Mouse (Mus musculus) mesoderm, embryonic 11.5 days (tissue): ENCODE results near the gene Cntnap2.

Experiments used
- DNase-seq: peaks from one replicate; pipeline ENCODE4 v3.0.0-alpha.2; 2012; ENCODE audit warnings: low read depth, low spot score

Cntnap2 gene

DNA sequence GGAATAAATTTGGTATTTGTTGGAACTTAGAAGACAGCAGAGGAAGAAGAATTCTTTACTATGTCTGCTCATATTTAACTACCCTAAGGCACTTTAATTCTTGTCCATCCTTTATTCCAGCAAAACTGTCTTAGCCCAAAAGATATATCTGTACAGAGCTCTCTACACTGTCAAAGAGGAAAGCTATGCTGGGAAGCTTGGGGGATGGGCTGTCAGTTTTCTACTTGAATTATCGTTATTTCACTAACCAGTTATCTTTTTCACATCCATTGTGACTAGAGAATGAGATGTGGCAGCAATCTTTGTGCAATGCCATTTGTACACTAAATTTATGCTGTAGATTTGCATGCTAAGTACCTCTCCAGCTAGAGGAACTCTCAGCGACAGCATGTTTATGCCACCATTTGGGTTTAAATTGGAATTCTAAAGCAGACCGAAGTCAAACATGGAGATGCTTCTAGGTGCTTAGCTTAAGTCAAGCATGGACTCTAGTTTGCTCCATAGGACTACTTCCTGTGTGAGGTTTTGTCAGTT lies 268.9 kb downstream of the Cntnap2 start:
- DNase-seq: peak; percentile 4

DNA sequence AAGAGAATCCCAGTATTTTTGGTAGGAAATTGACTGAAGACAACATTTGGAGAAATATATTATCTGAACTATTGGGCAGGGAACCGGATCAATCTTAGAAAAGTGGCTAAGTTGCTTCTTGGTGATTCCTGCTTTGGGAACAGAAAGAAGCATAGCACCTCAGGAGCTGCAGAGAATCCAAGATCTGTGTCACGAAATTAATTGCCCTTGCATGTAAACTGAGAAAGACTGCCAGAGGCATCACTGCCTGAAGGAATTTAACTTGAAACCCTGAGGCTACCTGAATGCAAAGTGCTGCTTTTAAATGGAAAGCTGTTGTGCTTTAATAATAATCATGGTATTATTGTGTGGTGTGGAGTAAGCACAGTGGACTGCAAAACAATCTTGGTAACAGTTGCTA lies 286.2 kb downstream of the Cntnap2 start:
- DNase-seq: no peak

DNA sequence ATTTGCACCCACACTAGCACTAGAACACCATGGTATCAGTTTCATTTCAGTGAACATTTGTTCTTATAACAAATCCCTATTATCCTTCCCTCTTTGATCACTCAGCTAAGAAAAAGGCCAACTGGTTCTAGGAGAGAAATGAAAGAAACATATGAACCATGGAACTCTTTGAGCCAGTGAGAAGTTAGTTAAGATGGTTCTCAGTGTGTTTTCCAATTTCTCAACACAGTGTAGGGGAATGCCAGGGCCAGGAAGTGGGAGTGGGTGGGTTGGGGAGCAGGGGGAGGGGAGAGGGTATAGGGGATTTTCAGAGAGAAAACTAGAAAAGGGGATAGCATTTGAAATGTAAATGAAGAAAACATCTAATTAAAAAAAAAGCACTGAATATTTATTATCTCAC lies 286.8 kb downstream of the Cntnap2 start:
- no peak for DNase-seq

DNA sequence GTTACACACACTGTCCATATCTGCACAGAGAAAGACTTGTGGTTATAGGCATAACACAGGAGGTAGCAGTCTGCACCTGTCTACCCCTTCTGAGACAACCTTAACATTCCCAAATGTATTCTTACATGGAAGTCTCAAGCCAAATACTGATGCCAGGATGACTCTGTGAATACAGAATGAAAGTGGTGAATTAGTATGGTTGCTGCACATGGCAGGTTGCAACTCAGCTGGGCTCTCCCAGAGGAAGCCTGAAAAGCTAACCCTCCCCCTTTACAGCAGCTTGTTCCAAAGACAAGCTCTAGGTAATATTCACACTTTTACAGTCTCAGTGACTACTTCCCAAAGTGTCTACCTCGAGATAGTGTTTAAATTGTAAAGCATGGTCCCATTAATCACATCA lies 307.3 kb downstream of the Cntnap2 start:
- DNase-seq: no peak

DNA sequence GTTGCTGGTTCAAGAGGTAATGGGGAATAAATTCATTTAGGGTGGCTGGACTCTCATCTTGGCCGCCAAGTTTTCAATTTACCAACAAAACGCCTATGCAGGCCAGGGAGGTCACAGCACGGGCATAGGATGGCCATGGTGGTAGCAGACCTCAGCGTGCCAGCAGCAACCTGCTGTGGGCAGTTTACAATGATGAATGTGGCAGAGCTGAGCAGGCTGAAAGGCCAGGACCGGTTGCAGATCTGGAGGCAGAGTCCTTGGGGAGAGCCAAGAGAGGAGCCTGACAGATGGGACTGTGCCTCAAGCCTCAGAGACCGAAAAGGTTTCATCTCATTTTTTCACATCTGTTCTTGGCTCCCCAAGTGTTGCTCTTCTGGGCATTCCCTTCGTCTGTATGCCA lies 322.0 kb downstream of the Cntnap2 start:
- peak; percentile 17 for DNase-seq

DNA sequence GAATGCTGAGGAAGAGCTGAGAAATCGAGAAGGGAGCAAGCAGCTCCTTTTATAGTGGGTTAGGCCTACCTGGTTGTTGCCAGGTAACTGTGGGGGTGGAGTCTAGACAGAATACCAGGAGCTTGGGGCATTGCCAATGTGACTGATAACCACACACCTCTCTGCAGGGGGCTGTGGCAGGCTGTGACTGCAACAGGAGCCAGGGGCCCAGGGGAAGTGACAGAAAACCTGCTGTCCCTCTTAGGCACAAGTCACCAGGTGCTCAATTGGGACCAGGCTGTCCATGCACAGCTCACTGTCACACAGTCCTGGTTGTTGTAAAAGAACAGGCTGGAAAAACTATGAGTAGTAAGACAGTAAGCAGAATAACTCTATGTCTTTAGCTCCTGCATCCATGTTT lies 329.9 kb downstream of the Cntnap2 start:
- DNase-seq: no peak

DNA sequence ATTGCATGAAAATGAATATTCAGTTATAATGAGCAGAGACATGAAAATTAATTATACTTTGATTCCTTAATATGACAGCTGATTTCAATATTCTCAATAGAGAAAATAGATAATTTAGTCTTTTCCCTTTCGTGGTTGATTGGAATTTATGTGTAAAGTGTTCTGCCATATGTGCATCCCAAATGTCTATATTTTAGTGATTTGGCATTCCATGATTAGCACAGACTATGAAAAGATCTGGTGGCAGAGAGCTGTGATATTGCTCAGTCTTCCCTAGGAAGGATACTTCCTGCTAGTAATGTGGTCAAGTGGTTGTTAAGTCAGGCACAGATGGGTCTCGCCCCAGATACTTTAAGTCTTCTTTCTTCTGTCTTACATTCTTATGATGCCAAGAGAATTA lies 354.5 kb downstream of the Cntnap2 start:
- DNase-seq: no peak

DNA sequence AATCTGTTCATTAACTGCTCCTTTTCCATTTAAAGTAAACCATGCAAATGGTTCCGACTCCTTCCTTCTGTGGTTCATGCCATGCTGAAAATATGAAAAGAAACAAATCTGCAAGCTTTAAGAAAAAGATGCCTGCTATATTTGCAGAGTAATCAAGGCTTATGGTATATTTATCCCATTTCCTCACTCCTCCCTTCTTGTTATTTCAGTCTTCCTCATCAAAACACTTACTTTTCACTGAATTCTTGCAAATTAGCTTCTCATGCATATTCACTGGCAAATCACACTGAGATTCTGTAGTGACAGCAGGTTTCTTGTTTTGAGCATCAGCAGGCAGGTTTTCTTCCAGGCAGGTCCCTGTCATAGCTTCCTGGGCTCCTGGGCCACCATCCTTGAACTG lies 396.3 kb downstream of the Cntnap2 start:
- no peak for DNase-seq

DNA sequence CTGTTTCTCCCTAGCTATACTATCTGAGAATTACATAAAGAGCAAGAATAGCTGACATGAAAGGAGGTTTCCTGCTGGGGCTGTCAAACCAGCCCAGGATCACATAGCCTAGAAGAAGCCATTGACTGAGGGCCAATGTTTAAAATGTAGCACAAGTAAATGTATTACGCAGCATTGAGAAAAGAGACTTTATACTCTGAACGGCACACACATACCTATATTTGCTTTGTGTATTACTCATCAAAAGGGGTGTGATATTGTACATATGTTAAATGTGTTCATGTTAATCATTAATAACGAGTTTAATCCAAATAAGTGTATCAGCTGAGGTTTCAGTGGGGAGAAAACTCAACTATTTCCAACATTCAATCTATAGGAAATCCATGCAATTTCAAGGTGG lies 459.1 kb downstream of the Cntnap2 start:
- no peak for DNase-seq

DNA sequence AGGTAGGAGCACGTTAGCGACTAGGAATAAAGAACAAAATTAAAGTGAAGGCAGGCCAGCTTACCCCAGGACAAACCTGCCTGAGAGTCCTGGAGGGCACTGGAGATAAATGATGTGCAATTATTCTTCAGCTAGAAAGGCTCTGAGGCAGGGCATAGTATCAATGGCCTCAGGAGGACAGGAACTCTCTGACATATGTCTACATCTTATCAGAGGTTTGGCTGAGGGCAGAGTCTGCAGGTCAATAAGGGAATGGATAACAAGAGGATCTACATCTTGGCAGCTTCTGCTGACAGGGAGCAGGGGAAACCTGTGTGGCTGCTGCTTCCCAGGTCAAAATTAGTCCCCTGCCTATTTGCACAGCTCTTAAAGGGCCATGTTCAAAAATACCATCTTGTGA lies 477.8 kb downstream of the Cntnap2 start:
- no peak for DNase-seq

DNA sequence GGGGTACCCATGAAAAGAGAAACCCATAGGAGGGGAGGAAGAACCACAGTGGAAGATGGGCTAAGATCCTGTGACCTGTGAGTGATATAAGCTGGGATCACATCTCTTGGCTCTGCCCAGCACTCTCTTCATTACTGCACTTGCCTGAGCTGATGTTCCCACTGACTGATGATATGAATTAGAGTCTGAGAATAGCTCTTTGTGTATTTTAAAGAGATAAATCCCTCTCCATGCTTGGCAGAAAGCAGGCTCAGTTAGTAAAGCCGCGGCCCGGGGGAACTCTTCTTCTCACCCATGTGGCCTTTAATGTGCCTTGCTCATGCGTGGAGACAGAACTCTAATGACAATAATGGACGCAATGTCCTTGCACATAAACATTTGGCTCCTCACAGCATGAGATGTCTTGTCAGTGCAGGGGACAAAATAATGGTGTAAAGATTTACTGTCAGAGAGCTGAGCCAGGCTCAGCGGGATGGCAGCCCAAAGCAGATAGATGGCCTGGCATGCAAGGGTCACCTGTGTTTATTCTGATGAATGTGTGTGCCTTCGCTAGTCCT lies 485.2 kb downstream of the Cntnap2 start:
- DNase-seq: peak; percentile 70

DNA sequence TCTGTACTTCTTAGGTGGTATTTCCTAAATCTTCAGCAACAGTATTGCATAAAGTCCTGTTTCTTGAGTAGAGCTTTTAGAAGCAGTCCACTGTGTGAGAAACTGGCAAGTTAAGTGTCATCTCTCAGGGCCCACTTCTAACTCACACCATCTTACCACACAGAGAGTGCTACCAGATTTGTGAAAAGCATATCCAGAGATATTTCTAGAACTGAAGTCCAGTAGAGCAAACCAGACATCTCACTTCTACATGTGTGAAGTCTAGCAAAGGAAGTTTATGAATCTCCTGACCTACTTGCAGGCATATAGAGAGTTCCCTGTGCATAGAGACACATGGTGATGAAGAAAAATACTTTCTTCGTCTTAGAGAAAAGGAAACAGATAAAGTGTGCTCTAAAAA lies 500.6 kb downstream of the Cntnap2 start:
- no peak for DNase-seq

DNA sequence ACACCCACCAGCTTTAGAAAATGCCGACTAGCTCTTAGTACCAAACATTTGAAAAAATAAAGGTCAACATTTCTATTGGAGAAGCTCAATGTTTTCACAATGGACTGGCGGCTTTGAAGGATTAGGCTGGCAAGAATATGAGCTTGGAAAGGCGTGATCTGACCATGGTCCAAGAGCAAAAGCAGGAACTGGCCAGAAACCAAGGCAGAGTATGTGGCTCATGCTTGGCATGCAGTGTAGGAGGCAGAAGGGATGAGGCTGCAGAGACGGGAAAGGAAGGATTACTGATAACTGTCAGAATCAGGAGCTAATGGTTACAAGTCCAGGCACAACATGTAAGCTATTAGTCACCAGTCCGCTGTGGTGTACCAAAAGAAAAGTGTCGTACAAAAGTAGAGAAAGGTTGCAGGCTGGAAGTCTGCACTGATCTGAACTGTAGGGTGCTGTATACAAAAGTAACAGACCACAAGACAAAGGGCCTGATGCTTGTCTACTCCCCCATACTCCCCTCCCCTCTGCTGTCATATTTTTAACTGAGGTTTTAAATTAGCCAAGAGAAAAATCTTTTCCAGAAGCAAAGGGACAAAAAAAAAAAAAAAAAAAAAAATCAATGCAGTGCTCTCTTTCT lies 525.4 kb downstream of the Cntnap2 start:
- no peak for DNase-seq

DNA sequence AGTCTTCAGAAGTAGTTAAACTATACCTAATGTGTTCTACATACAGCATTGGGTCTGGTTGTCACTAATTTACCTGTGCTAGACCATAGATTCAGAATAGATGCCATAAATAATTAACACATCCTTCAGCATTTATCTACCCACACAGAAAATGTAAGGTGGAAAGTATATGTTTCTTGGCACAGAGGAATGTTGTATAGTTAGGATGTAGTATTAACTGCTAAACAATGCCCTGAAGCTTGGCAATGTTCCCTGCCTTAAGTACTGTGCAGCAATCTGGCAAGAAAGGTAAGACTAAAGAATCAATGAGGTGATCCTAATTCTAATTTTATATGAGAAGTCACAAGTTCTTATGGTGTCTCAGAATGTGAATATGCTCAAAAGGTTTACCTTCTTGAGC lies 529.9 kb downstream of the Cntnap2 start:
- no peak for DNase-seq

DNA sequence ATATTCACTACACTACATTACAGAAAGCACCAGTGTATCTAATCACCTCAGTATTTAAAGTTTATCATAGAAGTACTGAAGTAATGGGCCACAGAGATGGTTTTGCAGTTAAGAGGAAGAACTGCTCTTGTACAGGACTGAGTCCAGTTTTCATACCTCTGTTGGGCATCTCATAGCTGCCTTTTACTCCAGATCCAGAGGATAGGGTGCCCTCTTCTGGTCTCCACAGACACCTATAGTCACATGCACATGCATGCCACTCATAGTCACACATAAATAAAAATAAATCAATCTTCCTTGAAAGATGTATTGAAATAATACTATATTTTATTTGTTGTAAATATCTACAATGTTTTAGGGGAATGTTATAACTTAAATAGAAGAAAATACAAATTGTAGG lies 587.9 kb downstream of the Cntnap2 start:
- DNase-seq: no peak

DNA sequence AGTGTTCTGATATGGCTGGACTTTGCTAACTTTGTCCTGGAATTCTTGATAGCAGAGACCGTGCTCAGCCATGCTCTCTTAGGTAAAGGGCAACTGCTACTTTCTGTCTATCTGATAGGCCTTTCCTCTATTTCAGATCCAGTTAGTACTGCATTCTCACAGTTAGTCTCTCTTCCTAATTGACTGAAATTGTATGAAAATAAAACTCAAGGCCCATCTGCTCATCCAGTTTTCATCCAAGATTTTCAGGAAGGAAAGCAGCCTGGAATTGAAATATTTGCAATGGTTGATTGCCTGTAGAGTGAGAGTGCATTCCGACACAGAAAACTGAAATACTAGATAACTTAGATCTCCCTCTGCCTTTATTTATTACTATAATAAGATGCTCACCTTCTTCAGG lies 589.3 kb downstream of the Cntnap2 start:
- no peak for DNase-seq

DNA sequence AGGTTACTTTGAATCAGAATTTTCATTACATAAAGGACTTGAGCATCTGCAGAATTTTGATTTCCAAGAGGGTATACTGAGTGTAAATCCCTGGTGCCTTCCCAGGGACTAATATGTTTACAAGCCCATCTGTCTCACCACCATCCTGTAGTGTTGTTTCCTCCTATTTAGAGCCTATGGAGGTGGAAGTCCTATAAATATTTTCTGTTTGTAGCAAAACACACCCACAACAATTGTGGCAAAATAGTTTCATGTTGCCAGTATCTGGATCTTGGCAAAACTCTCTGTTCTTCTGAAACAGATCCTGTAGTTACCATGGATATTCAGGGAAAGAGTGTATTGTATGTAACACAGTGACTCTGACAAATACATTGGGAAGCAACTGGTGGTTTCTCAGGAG lies 641.1 kb downstream of the Cntnap2 start:
- DNase-seq: no peak

DNA sequence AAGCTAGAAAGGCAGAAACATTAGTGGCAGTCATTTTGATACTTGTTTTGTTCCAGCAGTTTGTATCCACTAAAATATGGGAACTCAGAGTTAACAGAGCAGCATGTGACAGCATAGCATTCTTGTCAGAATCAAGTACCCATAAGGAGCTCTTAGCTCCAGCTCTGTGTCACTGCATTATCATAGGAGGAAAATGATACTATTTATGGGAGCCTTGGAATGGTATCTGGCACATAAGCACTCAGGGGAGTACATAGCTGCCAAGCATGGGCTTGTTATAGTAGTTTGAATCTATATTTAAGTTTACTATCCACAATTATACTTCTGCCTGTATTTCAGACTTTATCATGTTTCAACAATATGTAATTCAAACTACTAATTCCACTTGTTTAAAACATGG lies 732.5 kb downstream of the Cntnap2 start:
- no peak for DNase-seq

DNA sequence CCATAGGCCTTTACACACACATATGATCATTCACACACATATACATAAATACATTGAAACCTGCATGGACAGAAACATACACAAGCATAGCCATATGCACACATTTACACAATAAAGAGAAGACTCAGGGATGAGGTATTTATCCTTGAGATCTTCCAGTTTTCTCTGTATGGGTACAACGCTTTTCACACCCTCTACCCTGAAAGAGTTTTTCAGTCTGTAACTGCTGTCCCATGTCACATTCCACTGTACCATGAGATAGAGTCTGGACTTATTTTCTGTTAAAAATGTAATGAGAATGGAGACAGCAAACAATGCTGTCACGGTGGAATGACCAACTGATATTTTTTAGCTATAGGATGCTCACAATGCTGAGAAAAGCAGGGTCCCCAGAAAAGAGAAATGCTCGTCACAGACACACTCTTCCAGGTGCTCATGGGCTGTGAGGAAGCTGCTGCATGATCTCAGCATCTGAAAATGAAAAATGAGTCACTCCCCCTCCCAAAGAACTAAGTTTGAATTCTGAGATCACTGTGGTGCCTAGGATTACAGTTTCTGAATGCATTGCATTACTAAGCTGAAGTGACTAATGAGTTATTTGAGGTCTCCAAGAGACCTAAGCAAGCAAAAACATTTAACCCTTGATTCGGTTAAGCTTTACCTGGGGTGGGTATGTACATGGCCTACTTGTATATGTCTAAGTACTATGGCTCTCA lies 782.6 kb downstream of the Cntnap2 start:
- DNase-seq: no peak

DNA sequence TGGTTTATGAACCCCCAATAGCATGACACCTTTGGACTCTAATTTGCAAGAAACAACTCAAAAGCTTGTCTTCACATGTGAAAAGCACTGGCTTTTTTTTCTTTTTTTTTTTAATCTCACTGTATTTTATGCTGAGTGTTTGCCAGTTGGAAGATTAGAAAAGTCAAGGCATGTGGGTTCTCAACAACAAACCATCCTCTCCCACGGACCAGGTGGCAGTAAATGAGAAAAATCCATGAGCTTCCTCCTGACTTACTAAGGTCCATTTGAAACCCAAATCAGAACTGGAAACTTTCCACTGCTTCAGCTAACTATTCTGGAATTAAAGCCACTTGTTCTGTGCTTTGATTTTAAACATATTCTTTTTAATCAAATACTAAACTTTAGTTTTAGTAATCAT lies 784.6 kb downstream of the Cntnap2 start:
- no peak for DNase-seq

DNA sequence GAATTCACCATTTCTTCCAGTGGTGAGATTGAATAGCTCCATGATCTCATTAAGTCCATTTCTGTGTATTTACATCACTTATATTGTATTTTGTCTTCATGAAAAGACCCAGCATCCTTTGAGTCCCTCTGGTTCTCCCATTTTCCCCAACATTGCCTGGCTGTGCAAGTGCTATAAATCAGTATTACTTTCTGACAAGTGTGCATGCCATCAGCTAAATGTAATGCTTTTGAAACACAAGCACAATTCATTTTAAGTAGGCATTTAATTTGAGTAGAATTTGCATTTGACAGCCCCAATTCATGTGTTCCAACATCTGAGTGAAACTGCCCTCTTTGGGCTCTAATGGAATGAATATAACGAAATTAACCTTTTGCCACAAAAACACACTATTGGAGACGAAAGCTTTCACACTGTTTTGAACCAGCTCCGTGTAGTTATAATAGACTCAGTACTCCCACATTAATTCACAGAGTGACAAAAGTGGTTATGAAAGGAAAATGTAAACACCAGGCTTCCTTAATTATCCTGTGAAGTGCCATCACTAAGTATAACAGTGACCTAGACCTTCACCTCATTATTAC lies 812.3 kb downstream of the Cntnap2 start:
- DNase-seq: peak; percentile 30

DNA sequence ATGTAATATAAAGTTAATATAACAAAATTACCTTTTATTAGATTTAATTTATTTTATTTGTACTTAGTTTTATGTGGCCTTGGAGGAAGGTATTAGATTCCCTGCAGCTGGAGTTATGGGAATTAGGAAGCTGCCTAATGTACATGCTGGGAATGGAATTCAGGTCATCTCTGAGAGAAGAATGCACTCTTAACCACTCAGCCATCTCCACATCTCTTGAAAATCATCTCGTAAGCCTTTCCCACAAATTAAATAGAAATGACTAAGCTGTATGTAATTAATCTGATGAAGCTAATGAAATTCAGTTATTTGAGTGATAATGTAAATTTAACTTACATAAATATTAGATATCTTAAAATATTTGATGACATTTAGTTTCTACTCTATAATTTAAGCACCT lies 826.3 kb downstream of the Cntnap2 start:
- no peak for DNase-seq

DNA sequence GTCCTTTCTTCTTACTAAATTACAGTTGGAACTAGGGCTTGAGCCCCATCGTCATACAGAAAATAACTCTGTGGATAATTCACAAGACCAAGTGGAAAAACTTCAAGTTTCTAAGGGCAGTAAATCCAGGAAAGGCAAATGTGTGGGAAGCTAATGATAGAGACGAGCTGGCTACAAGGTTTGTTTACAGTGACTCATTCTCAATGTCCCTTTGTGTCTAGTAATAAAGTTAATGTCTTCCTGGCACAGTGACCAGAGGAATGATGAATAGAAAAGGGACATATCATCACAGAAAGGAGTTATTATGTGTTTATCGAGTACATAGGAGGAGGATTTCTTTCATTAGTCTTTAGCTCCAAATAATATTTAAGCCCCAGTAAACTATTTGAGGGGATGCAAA lies 828.7 kb downstream of the Cntnap2 start:
- DNase-seq: no peak
